Mouse (Mus musculus) stomach, embryonic 14.5 days (tissue): ENCODE results near the gene Nr2c1. TPM values are rescaled to one million over a fixed set of nuclear protein-coding genes. Genes with fewer than 3 reads are reported as not detected.

Experiments used
- polyA plus RNA-seq: library from polyadenylated mRNA; unstranded; fragments of >200 nt; fragmentation: Nextera tagmentation; extraction: Ambion mirVana; gene quantifications from 2 replicates; pipeline ENCODE4 v1.2.1, GENCODE M21; 2014

Gene Nr2c1
- polyA plus RNA-seq, 1 experiment from 2014 or later: 12.7 TPM

Other genes with a start within 250 kb of the Nr2c1 start
- 29.7 and 33.7 TPM in 2 replicates for gene Vezt, start 112.2 kb upstream of the Nr2c1 start, polyA plus RNA-seq
- gene Fgd6, start 112.0 kb upstream of the Nr2c1 start, polyA plus RNA-seq: 4.0 and 4.6 TPM in 2 replicates
- gene Ndufa12, start 50.7 kb downstream of the Nr2c1 start, polyA plus RNA-seq: 412 and 430 TPM in 2 replicates
- gene Gm4792, start 150.7 kb downstream of the Nr2c1 start, polyA plus RNA-seq: not detected in 2 replicates
- gene Tmcc3, start 163.9 kb downstream of the Nr2c1 start, polyA plus RNA-seq: 8.7 and 8.8 TPM in 2 replicates